Mouse (Mus musculus): ENCODE measurements around the gene Flt3.

DNA sequence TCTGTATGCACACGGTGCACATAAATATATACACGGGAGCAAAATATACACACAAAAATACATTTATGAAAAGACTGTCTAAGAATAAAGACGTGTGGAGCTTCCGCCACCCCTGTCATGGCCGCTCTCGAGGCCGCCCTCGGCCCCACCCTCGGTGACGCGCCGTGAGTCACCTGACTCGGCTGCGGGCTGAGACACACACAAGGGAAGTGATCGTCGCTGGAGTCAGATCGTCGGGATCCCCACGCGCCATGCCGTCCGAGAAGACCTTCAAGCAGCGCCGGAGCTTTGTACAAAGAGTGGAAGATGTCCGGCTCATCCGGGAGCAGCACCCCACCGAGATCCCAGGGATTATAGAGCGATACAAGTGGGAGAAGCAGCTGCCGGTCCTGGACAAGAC lies 8.4 kb upstream of the Flt3 start:
- TF ChIP-seq CTCF (IDR thresholded peaks at IDR 0.05; ENCODE audit: control insufficient read depth, insufficient read depth, low read length) (no peak), POLR2A (IDR thresholded peaks at IDR 0.05; ENCODE audit: borderline replicate concordance, control insufficient read depth, low read depth, low read length) (no peak)

All from bone marrow, adult 2 months (tissue).